In the genomic region with DNA sequence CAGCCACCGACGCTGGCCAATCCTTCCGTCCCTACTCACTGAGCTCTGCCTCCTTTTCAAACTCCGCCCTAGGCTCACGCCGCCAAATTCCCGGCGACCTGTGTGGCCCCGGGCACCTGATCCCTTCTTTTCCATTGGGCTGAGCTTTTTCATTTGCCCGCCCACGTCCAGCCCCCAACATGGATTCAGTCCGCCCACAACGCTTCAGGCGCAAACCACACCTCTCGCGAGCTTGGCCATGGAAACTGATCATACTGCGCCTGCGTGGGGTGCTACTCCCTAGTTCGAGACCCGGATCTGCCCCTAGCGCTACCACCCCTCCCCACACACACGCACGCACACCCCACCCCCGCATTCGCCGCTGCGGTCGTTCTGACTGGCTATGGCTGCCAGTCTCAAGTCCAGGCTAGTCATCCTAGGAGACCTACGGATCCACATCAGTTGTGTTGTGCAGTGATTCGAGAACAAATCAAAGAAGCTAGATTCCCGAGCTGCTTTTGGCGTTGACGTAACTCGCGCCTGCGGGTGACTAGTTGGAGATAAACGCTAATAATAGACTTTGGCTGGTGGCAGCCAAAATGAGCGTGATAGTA, we compare ENCODE assay signal across 8 mouse cellular contexts. TPM values are rescaled to one million over a fixed set of nuclear protein-coding genes. Genes with fewer than 3 reads are reported as not detected.
DNase-seq lines count a peak whose midpoint lies in the region; ATAC-seq and TF ChIP-seq lines count a peak whose summit lies in the region.

No protein-coding gene starts in this region.

- peak; percentile 72 for DNase-seq in Patski (ENCODE audit: low read depth, low spot score)
- DNase-seq in cerebellum, postnatal 14 days = peak; percentile 92
- peak; percentile 88 to 96 for DNase-seq in frontal cortex, postnatal 14 days (ENCODE audit: low spot score in 2 of 2)
- DNase-seq in layer of hippocampus, postnatal 25 days (ENCODE audit: extremely low spot score in 1 of 2, low spot score in 1 of 2) = peak; percentile 70 to 82
- DNase-seq in lung, postnatal 25 days (ENCODE audit: low spot score) = peak; percentile 96
- peak; percentile 90 for DNase-seq in retina, embryonic 14.5 days (ENCODE audit: low spot score)
- peak; percentile 79 for DNase-seq in thymus, postnatal 4 days

- no peaks in the 10 kb centered on the region for H3K27me3 ChIP-seq in Patski
- no peaks in the 10 kb centered on the region for H3K27me3 ChIP-seq in hindbrain, embryonic 13.5 days

- ATAC-seq in Patski = no peak
- ATAC-seq in hindbrain, embryonic 13.5 days (ENCODE audit: low FRiP score) = no peak; the same call in none of the 2 replicates

- TF ChIP-seq CTCF in Patski (IDR thresholded peaks at IDR 0.05) = no peak

- H3K4me1 ChIP-seq in hindbrain, embryonic 13.5 days (replicated peaks) = peaks cover 10% of the 10 kb centered on the region

- peak overlapping the region; percentile 46 for H3K4me2 ChIP-seq in hindbrain, embryonic 13.5 days

- peak overlapping the region; percentile 46 for H3K4me3 ChIP-seq in hindbrain, embryonic 13.5 days

- no peaks in the 10 kb centered on the region for H3K9me3 ChIP-seq in hindbrain, embryonic 13.5 days

- H3K9ac ChIP-seq in hindbrain, embryonic 13.5 days = peak overlapping the region; percentile 60; the same call in 1 of the 2 replicates

- POLR2A ChIA-PET in Patski (lab: Charles Lee) = interaction anchor here (0.6 kb wide), 1 partner anchor 189 kb away, joined by 3 read pairs; no protein-coding TSS in a partner anchor

- peaks cover 13% of the 10 kb centered on the region for H3K36me3 ChIP-seq in hindbrain, embryonic 13.5 days

- H3K27ac ChIP-seq in hindbrain, embryonic 13.5 days = peak overlapping the region; percentile 70

- CTCF ChIA-PET in Patski (lab: Charles Lee) = interaction anchor here (1.0 kb wide), 1 partner anchor 9 kb away, joined by 3 read pairs; no protein-coding TSS in a partner anchor

- 15% methylated on average over 38 of the region's 38 CpGs for WGBS in hindbrain, embryonic 13.5 days

- in situ Hi-C loops in Patski (cut with MboI; ENCODE audit: low pct_unique_long_range_greater_than_20kb) = no loop called here

RNA-seq across cellular contexts. Expression of a gene that starts 0.3 kb away (rescaled TPM):
- 159 TPM for polyA plus RNA-seq in Patski (2021)
- 65.1 and 66.1 TPM in 2 replicates for polyA plus RNA-seq in hindbrain, embryonic 13.5 days (2015; fragmentation: Nextera tagmentation; extraction: Ambion mirVana)
- 10 to 100 TPM; 42.4 to 57.2 TPM for total RNA-seq in layer of hippocampus, postnatal 25 days (2021)

RNA-seq across cellular contexts. Expression of a gene that starts 19.6 kb away (rescaled TPM):
- not detected for polyA plus RNA-seq in Patski (2021)
- polyA plus RNA-seq in hindbrain, embryonic 13.5 days (2015; fragmentation: Nextera tagmentation; extraction: Ambion mirVana) = 0.16 TPM in 1 of 2 replicates, not detected in the other
- not detected for total RNA-seq in layer of hippocampus, postnatal 25 days (2021)

RNA-seq across cellular contexts. Expression of a gene that starts 28.4 kb away (rescaled TPM):
- not detected for polyA plus RNA-seq in Patski (2021)
- 223 and 225 TPM in 2 replicates for polyA plus RNA-seq in hindbrain, embryonic 13.5 days (2015; fragmentation: Nextera tagmentation; extraction: Ambion mirVana)
- total RNA-seq in layer of hippocampus, postnatal 25 days (2021) = 100 to 1,000 TPM; 386 to 442 TPM

RNA-seq across cellular contexts. Expression of a gene that starts 29.9 kb away (rescaled TPM):
- not detected for polyA plus RNA-seq in Patski (2021)
- 0.23 and 0.29 TPM in 2 replicates for polyA plus RNA-seq in hindbrain, embryonic 13.5 days (2015; fragmentation: Nextera tagmentation; extraction: Ambion mirVana)
- not detected for total RNA-seq in layer of hippocampus, postnatal 25 days (2021)

RNA-seq across cellular contexts. Expression of a gene that starts 38.7 kb away (rescaled TPM):
- polyA plus RNA-seq in Patski (2021) = not detected
- not detected in 2 replicates for polyA plus RNA-seq in hindbrain, embryonic 13.5 days (2015; fragmentation: Nextera tagmentation; extraction: Ambion mirVana)
- total RNA-seq in layer of hippocampus, postnatal 25 days (2021) = not detected

Comparison
In these comparisons a context has a peak if more than half of its experiments do, and no peak if none do; other contexts are left out.
1. RNA of a gene that starts 28.4 kb away (polyA plus RNA-seq): 223 to 225 TPM in hindbrain, embryonic 13.5 days; not detected in Patski (single experiment); every median in the first group is over 100 times any median in the second.
2. Peak in every context shown above with its lines, with median percentiles within 50 percentile points of each other: DNase-seq.